Mouse (Mus musculus): Measurements from ENCODE around the gene Slco2b1. TPM values are rescaled to one million over a fixed set of nuclear protein-coding genes. Genes with fewer than 3 reads are reported as not detected.

The Slco2b1 gene
- polyA plus RNA-seq, 1 experiment: 8.6 TPM

DNA sequence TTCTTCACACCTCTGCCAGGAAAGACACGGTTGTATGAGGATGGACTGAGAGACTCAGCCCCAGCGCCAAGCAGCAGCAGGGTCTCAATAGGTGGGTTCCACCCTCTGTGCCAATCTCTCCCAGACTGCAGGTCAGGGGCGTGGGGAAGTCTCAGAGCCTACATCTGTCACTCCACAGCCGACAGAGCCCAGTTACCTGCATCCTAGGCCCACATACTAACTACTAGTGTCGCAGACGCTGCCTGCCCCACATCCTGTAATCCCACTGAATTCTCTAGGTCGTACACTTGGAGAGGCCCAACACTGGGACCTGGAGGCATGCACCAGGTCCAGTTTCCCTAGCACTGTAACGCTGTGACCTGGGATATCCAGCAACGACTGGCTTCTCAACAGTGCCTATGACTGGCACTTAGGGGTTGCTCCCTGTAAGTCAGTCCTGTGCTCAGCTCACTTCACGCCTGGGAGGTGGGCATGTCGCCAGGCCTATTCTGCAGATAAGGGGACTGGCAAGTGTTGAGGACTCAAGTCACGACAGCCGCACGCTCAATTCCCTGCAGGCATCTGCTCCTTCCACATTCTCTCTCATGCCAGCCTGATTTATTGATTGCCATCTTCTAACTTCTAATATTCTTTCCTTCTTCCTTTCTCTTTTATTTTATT is 49.4 kb downstream of the Slco2b1 start:
- Histone ChIP-seq H3K4me1 (ENCODE audit: control insufficient read depth, insufficient read depth, low read length) (peaks cover 5% of the 10 kb centered on the region; the same call in 1 of the 2 replicates), H3K27ac (ENCODE audit: insufficient read depth, low read depth, low read length) (no peak overlapping the region), H3K4me3 (ENCODE audit: insufficient read depth, low read length) (no peak overlapping the region)
- TF ChIP-seq CTCF (IDR thresholded peaks at IDR 0.05; ENCODE audit: low read depth, low read length) (no peak), POLR2A (IDR thresholded peaks at IDR 0.05; ENCODE audit: borderline replicate concordance, low read depth, low read length) (no peak)

GRCm38 (mm10) chr7:99661071-99661470 is 50.1 kb downstream of the Slco2b1 start:
- Histone ChIP-seq H3K27ac (ENCODE audit: insufficient read depth, low read depth, low read length) (no peak overlapping the region), H3K4me1 (ENCODE audit: control insufficient read depth, insufficient read depth, low read length) (peaks cover 5% of the 10 kb centered on the region; the same call in 1 of the 2 replicates), H3K4me3 (ENCODE audit: insufficient read depth, low read length) (no peak overlapping the region)
- TF ChIP-seq CTCF (IDR thresholded peaks at IDR 0.05; ENCODE audit: low read depth, low read length): no peak

DNA sequence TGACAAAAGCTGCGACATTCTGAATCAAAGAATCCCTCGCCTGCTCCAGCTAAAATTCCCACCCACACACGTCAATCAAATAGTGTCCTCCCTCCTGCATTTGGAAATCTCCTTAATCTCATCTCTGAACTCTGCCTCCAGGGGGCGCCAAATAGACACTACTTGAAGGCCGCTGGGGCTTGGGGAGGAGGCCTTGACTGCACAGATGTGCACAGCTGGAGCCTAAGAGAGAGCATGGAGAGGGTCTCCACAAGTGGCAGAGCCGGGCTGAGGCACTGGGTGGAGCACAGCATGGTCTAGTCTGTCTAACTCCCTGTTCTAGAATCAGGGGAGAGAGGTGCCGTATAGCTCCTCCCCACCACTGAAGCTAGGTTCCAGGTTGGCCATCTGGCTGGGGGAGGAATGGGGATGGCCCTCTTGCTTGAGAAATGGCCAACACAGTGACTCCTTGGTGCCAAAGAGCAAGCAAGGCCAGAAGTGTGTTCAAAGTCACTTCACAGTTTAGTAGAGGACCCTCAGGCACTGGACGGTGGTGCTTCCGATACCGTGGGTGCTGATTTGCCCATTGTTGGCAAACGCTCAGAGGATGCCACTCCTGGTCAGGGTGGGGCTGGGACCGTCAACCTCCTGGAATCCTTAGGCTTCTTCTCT is 51.6 kb downstream of the Slco2b1 start:
- TF ChIP-seq POLR2A (IDR thresholded peaks at IDR 0.05; ENCODE audit: borderline replicate concordance, low read depth, low read length): no peak
- TF ChIP-seq CTCF (IDR thresholded peaks at IDR 0.05; ENCODE audit: low read depth, low read length): peak; percentile 83
- Histone ChIP-seq H3K27ac (ENCODE audit: insufficient read depth, low read depth, low read length) (no peak overlapping the region), H3K4me1 (ENCODE audit: control insufficient read depth, insufficient read depth, low read length) (peaks cover 5% of the 10 kb centered on the region; the same call in 1 of the 2 replicates), H3K4me3 (ENCODE audit: insufficient read depth, low read length) (no peak overlapping the region)

GRCm38 (mm10) chr7:99654244-99654643 is 56.9 kb downstream of the Slco2b1 start:
- no peaks in the 10 kb centered on the region for H3K4me1 ChIP-seq (ENCODE audit: control insufficient read depth, insufficient read depth, low read length)
- no peak for TF ChIP-seq CTCF (IDR thresholded peaks at IDR 0.05; ENCODE audit: low read depth, low read length)
- no peak for TF ChIP-seq POLR2A (IDR thresholded peaks at IDR 0.05; ENCODE audit: borderline replicate concordance, low read depth, low read length)
- H3K27ac ChIP-seq (ENCODE audit: insufficient read depth, low read depth, low read length): no peak overlapping the region
- no peak overlapping the region for H3K4me3 ChIP-seq (ENCODE audit: insufficient read depth, low read length)

DNA sequence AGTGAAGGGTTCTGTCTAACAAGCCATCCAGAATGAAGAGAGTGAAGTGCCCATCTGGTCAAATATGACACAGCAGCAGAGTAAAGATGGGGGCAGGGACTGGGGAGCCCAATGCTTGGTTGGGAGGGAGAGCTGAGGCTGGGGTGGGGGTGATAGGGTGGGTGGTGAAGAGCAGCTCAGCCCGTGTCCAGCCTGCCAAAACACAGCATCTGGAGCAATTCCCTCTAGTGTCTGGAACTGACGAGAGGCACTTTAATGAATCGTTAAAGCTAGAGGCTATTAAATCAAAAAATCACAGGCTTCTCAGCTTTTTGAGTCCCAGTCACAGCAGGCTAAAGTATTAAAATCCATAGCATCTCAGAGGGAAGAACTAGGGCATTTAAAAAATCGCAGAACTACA is 61.6 kb downstream of the Slco2b1 start:
- Histone ChIP-seq H3K27ac (ENCODE audit: insufficient read depth, low read depth, low read length) (no peak overlapping the region), H3K4me3 (ENCODE audit: insufficient read depth, low read length) (no peak overlapping the region), H3K4me1 (ENCODE audit: control insufficient read depth, insufficient read depth, low read length) (no peaks in the 10 kb centered on the region)
- no peak for TF ChIP-seq CTCF (IDR thresholded peaks at IDR 0.05; ENCODE audit: low read depth, low read length)
- no peak for TF ChIP-seq POLR2A (IDR thresholded peaks at IDR 0.05; ENCODE audit: borderline replicate concordance, low read depth, low read length)

- no peak overlapping the region for H3K4me3 ChIP-seq (ENCODE audit: insufficient read depth, low read length)
- H3K4me1 ChIP-seq (ENCODE audit: control insufficient read depth, insufficient read depth, low read length): no peaks in the 10 kb centered on the region
- no peak overlapping the region for H3K27ac ChIP-seq (ENCODE audit: insufficient read depth, low read depth, low read length)
- TF ChIP-seq CTCF (IDR thresholded peaks at IDR 0.05; ENCODE audit: low read depth, low read length) (no peak), POLR2A (IDR thresholded peaks at IDR 0.05; ENCODE audit: borderline replicate concordance, low read depth, low read length) (no peak)
Measured at GRCm38 (mm10) chr7:99648623-99649022, 62.5 kb downstream of the Slco2b1 start.

GRCm38 (mm10) chr7:99644701-99645100 is 66.4 kb downstream of the Slco2b1 start:
- Histone ChIP-seq H3K4me1 (ENCODE audit: control insufficient read depth, insufficient read depth, low read length) (no peaks in the 10 kb centered on the region), H3K27ac (ENCODE audit: insufficient read depth, low read depth, low read length) (no peak overlapping the region), H3K4me3 (ENCODE audit: insufficient read depth, low read length) (no peak overlapping the region)
- TF ChIP-seq POLR2A (IDR thresholded peaks at IDR 0.05; ENCODE audit: borderline replicate concordance, low read depth, low read length) (no peak), CTCF (IDR thresholded peaks at IDR 0.05; ENCODE audit: low read depth, low read length) (no peak)

- no peak overlapping the region for H3K27ac ChIP-seq (ENCODE audit: insufficient read depth, low read depth, low read length)
- H3K4me3 ChIP-seq (ENCODE audit: insufficient read depth, low read length): no peak overlapping the region
- no peaks in the 10 kb centered on the region for H3K4me1 ChIP-seq (ENCODE audit: control insufficient read depth, insufficient read depth, low read length)
- no peak for TF ChIP-seq CTCF (IDR thresholded peaks at IDR 0.05; ENCODE audit: low read depth, low read length)
Measured at GRCm38 (mm10) chr7:99642078-99642477, 69.1 kb downstream of the Slco2b1 start.

DNA sequence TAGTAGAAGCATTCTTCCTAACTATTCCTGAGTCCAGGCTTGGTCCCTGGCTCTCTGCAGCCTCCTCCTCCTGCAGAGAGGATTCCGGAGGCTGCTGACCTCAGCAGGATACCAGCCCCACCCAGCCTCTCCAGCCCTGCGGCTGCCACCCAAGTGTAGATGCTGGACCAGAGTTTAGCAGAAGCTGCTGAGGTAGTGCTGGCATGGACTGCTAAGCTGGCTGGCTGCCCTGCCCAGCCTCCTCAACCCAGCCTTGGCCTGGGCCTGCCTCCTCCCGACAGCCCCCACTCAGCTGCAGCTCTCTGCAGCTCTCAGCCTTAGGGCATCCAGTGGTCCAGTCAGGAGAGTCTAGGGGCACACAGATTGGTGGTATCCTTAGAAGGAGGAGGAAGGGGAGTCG is 69.9 kb downstream of the Slco2b1 start:
- no peak overlapping the region for H3K27ac ChIP-seq (ENCODE audit: insufficient read depth, low read depth, low read length)
- H3K4me3 ChIP-seq (ENCODE audit: insufficient read depth, low read length): no peak overlapping the region
- H3K4me1 ChIP-seq (ENCODE audit: control insufficient read depth, insufficient read depth, low read length): no peaks in the 10 kb centered on the region
- no peak for TF ChIP-seq POLR2A (IDR thresholded peaks at IDR 0.05; ENCODE audit: borderline replicate concordance, low read depth, low read length)
- TF ChIP-seq CTCF (IDR thresholded peaks at IDR 0.05; ENCODE audit: low read depth, low read length): no peak

GRCm38 (mm10) chr7:99633966-99634665 is 77.0 kb downstream of the Slco2b1 start:
- TF ChIP-seq CTCF (IDR thresholded peaks at IDR 0.05; ENCODE audit: low read depth, low read length) (no peak), POLR2A (IDR thresholded peaks at IDR 0.05; ENCODE audit: borderline replicate concordance, low read depth, low read length) (no peak)
- no peak overlapping the region for H3K4me3 ChIP-seq (ENCODE audit: insufficient read depth, low read length)
- no peaks in the 10 kb centered on the region for H3K4me1 ChIP-seq (ENCODE audit: control insufficient read depth, insufficient read depth, low read length)
- H3K27ac ChIP-seq (ENCODE audit: insufficient read depth, low read depth, low read length): no peak overlapping the region
